Mouse (Mus musculus) layer of hippocampus, postnatal 36 days (tissue): ENCODE data around the gene Casq1. TPM values are rescaled to one million over a fixed set of nuclear protein-coding genes. Genes with fewer than 3 reads are reported as not detected.

Experiments
- DNase-seq, 2 experiments: peaks; one replicate each; pipeline ENCODE4 v3.0.0; 2022
- total RNA-seq, 2 experiments: library from RNA; stranded (reverse); gene quantifications; 2 replicates each; pipeline ENCODE4 v1.2.3; 2021

Gene Casq1
- total RNA-seq, 2 experiments from 2014 or later, result 0.87 TPM; not detected in 1

DNA sequence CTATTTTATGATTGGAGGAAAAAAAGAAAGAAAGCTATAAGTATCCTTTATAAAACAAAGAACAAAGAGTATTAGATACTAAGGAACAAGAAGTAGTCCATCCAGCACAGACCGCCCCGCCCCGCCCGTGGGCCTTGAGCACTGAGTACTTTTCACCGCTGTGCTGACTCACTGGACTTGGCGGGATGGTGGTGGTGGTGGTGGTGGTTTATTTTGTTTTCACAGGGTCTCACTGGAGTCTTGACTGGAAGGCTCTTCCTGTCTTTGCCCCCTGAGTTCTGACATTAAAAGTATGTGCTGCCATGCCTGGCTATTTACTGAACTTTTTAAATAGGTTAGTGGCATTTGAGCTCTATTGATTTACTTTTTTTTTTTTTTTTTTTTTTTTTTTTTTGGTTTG, 36.6 kb downstream of the Casq1 start:
- no peak for DNase-seq

GRCm38 (mm10) chr1:172181777-172182176, 37.9 kb downstream of the Casq1 start:
- DNase-seq, result no peak

DNA sequence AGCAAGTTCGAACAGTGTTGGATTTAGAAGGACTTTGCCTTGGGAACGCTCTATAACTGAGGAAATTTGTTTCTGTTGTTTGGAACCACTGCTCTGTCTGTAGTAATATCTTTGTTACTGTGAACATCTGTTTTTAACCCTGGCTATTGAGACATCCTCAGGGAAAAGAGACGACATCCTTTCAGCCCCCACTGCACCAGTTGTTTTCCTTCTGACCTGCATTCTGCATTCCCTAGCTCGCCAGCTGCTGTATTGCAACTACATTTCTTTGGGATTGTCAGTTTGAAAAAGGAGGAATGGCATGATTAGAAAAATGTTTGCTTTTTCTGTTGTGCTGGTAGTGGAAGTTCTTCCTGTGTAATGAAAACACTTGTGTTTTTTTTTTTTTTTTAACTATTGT, 38.8 kb downstream of the Casq1 start:
- no peak for DNase-seq

DNA sequence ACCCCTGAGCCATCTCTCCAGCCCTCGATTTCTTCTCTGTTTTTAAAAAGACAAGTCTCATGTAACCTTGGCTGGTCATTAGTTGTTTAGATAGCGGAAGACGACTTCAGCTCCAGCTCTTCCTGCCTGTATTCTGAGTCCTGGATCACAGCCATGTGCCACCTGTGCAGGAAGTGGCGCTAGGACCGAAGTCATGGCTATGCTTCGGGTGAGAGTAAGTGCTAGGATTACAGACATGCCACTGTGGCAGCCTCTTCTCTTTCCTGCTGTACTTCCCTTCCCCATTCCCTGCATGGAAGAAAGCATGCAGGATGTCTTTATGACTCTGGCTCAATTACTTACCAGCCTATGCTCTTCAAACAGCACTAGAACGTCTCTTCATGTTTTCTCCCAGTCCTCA, 40.6 kb downstream of the Casq1 start:
- DNase-seq, result no peak

DNA sequence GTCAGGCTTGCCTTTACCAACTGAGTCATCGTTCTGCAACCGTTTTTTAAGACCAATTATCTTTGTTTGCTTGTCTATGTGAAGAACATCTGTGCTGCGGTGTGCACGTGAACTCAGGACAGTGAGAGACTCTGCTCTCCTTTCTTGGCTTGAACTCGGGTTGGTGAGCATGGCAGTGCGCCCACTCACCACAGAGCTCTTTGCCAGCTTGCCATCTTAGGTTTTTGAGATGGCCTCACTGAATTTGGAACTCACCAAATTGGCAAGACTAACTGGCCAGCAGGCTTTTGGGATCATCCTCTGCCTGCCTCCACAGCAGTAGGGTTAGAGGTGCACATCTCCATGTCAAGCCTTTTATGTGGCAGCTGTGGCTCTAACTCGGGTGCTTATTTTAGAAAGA, 41.9 kb downstream of the Casq1 start:
- DNase-seq, result no peak

- DNase-seq, result no peak
Measured at GRCm38 (mm10) chr1:172173181-172173580, 46.5 kb downstream of the Casq1 start.

- no peak for DNase-seq
Measured at GRCm38 (mm10) chr1:172172381-172172780, 47.3 kb downstream of the Casq1 start.

DNA sequence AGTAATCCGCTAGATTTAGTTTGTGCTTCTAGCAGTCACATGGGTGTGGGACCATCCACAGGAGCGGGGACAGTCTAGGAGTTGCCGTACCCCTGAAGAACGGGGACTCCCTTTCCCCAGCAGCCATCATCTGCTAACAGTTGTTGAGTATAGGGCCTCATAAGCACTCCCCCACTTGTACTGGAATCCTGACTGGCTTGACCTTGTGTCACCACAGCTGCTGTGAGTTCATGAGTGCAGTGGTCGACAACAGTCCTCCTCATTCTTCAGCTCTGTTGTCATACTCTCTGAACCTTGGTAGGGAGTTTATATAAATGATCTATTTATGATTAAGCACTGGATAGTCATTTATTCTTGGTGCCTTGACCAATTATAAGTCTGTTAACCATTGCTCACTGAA, 49.9 kb downstream of the Casq1 start:
- DNase-seq, result no peak

DNA sequence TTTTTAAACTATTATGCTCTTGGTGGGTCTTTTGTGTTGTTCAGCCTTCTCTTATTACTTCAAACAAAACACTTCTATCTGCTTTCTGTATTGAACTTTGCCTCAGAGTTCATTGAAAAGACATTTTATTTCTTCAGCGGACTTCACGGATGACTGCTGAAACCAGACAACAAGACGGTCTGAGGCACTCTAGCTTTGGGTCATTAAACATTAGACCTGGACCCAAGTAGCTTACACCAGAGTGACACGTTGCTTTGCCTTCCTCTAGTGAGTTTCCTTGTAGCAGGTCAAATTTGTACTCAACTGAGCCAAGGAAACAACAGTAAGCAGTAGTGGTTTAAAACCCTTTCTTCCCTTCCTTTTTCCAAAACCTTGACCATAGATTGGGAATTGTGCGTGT, 51.8 kb downstream of the Casq1 start:
- no peak for DNase-seq

- no peak for DNase-seq
Measured at GRCm38 (mm10) chr1:172162959-172163358, 56.7 kb downstream of the Casq1 start.

DNA sequence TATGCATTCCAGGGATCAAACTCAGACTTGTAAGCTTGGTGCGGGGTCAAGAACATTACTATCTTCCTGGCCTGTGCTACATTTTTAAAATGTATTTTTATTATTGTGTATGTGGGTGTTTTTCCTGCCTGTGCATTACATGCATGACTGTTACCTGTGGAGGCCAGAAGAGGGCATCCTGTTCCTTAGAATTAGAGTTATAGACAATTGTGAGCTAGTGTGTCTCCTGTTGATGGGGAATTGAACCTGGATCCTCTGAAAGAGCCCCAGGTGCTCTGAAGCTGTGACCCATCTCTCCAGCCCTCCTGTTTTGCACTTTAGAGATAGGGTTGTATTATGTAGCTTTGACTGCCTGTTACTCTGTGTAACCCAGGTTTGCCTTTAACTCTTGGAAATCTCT, 57.7 kb downstream of the Casq1 start:
- DNase-seq, result no peak

DNA sequence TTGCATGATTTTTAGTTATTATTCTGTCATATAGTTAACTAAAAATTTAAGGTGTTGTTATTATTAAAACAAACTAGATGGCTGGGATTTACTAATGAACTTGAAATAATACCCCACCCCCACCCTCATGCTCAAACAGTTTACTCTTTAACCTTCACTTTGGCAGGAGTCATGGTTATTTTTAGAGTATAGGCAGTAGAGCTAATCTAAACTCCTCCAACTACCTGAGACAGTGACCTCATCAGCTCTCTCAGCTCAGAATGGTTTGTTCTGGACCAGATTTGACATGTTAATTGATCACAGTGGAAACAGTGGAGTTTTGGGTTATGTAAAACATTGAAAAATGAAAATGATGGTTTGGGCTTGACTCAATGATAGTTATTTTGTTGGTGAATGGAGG, 59.2 kb downstream of the Casq1 start:
- DNase-seq, result no peak

GRCm38 (mm10) chr1:172159970-172160369, 59.7 kb downstream of the Casq1 start:
- no peak for DNase-seq

Other genes starting within 250 kb of the Casq1 start
- 10 to 100 TPM; 14.8 to 16.0 TPM for gene Vangl2, start 191.4 kb downstream of the Casq1 start, total RNA-seq
- 1 to 10 TPM; 1.3 to 1.5 TPM for gene Nhlh1, start 162.3 kb downstream of the Casq1 start, total RNA-seq
- 100 to 1,000 TPM; 144 TPM for gene Copa, start 137.3 kb downstream of the Casq1 start, total RNA-seq
- gene Ncstn, start 137.1 kb downstream of the Casq1 start, total RNA-seq, result 10 to 100 TPM; 57.1 to 60.1 TPM
- 10 to 100 TPM; 89.2 to 95.3 TPM for gene Pex19, start 93.1 kb downstream of the Casq1 start, total RNA-seq
- 100 to 1,000 TPM; 103 to 105 TPM for gene Dcaf8, start 71.8 kb downstream of the Casq1 start, total RNA-seq
- 100 to 1,000 TPM; 418 to 426 TPM for gene Pea15a, start 13.1 kb downstream of the Casq1 start, total RNA-seq
- not detected for gene Atp1a4, start 38.5 kb upstream of the Casq1 start, total RNA-seq
- 100 to 1,000 TPM; 256 to 272 TPM for gene Igsf8, start 41.8 kb upstream of the Casq1 start, total RNA-seq
- gene Atp1a2, start 78.2 kb upstream of the Casq1 start, total RNA-seq, result 100 to 1,000 TPM; 577 to 614 TPM
- 10 to 100 TPM; 63.6 to 66.8 TPM for gene Kcnj9, start 109.5 kb upstream of the Casq1 start, total RNA-seq
- 10 to 100 TPM; 89.3 to 94.4 TPM for gene Kcnj10, start 121.3 kb upstream of the Casq1 start, total RNA-seq
- 1 to 10 TPM; 9.1 TPM for gene Pigm, start 156.7 kb upstream of the Casq1 start, total RNA-seq